ENCODE assay signal across 8 mouse cellular contexts in the genomic region with DNA sequence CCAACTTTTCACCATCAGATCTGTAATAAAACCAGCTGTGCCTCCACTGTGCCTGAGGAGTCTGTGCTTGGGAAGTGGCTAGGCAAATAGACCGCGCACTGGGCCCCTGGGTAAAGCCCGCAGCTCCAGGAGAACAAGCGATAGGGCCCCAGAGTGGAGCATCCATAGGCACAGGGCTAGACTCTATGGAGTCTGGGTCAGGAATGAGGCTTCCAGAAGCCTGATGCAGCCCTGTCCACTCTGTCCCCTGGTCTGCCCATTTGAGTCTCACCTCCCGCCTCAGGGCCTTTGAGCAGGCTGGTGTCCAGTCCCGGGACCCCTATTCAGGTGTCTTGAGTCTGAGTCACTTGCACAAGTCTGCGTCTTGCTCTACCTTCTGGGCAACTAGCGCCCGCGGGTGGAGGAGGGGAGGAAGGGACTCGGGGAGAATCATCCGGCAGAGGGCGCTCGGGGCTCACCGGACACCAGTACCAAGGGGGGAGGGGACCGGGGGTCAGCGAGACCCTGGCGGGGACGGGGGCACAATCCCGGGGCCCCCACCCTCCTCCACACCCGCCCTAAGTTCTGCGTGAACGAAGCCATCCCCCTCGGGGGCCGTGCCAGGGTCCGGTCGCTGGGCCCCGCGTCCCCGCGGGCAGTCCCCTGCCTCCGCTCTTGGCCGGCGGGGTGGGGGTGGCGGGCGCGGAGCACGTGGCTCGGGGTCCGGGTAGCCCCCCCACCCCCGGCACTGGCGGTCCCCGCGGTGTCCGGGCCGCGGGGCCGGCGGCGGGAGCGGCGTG. TPM values are rescaled to one million over a fixed set of nuclear protein-coding genes. Genes with fewer than 3 reads are reported as not detected.
A peak's percentile ranks its signal among the peaks of the same experiment; 100 is the strongest.
DNase-seq lines count a peak whose midpoint lies in the region; ATAC-seq and TF ChIP-seq lines count a peak whose summit lies in the region.

A gene (plus strand): TSS at position 509 of the 779 bp plus-strand sequence.

- H3K4me3 ChIP-seq in intestine, postnatal 0 days (ENCODE audit: low read depth, low read length) = peak within 1 kb of the TSS; percentile 51
- H3K4me3 ChIP-seq in midbrain, embryonic 10.5 days = peak within 1 kb of the TSS; percentile 82
- peak within 1 kb of the TSS; percentile 43 for H3K4me3 ChIP-seq in small intestine, adult 2 months (ENCODE audit: low read depth, low read length)

- no peak within 1 kb of the TSS for H3K27ac ChIP-seq in intestine, postnatal 0 days (ENCODE audit: low read depth, low read length)
- H3K27ac ChIP-seq in midbrain, embryonic 10.5 days (replicated peaks) = peak within 1 kb of the TSS; percentile 92
- H3K27ac ChIP-seq in small intestine, adult 2 months (ENCODE audit: insufficient read depth, low read depth, low read length) = no peak within 1 kb of the TSS

- no peak for TF ChIP-seq POLR2A in small intestine, adult 2 months (IDR thresholded peaks at IDR 0.05; ENCODE audit: low read depth, low read length)

- DNase-seq in adrenal gland, adult (ENCODE audit: inconsistent age in 2 of 2, low spot score in 1 of 2) = peak; percentile 91 to 97
- peak; percentile 87 for DNase-seq in embryo, embryonic 10 days (ENCODE audit: low spot score)
- DNase-seq in gastrocnemius, postnatal 36 days = peak; percentile 73 to 76
- peak; percentile 81 to 86 for DNase-seq in left cerebral cortex, postnatal 36 days (ENCODE audit: low spot score in 2 of 2)
- peak; percentile 93 for DNase-seq in midbrain, embryonic 10.5 days (ENCODE audit: low spot score)

- peak within 1 kb of the TSS; percentile 37 for H3K9ac ChIP-seq in intestine, postnatal 0 days (ENCODE audit: low read depth, low read length)

- peaks cover 26% of the 10 kb centered on the region for H3K27me3 ChIP-seq in intestine, postnatal 0 days (replicated peaks; ENCODE audit: control insufficient read depth, insufficient read depth, low read length)
- H3K27me3 ChIP-seq in midbrain, embryonic 10.5 days (ENCODE audit: low read depth, poor library complexity, severe bottlenecking) = peaks cover 73% of the 10 kb centered on the region
- 0 out of 2 replicates have a peak, but pooled peaks cover 8% of the 10 kb centered on the region for H3K27me3 ChIP-seq in small intestine, adult 2 months (ENCODE audit: control insufficient read depth, insufficient read depth, low read length)

- under 1% methylated on average over 30 of the region's 52 CpGs for WGBS in intestine, postnatal 0 days
- 3% methylated on average over 50 of the region's 52 CpGs for WGBS in midbrain, embryonic 10.5 days
- 4% methylated on average over 46 of the region's 52 CpGs for WGBS in small intestine, adult 2 months

- no peaks in the 10 kb centered on the region for H3K9me3 ChIP-seq in intestine, postnatal 0 days (ENCODE audit: control insufficient read depth)
- H3K9me3 ChIP-seq in midbrain, embryonic 10.5 days (replicated peaks) = no peaks in the 10 kb centered on the region

- H3K4me1 ChIP-seq in intestine, postnatal 0 days (replicated peaks; ENCODE audit: control insufficient read depth, insufficient read depth, low read length) = peaks cover 2% of the 10 kb centered on the region; the same call in 1 of the 2 replicates
- peaks cover 33% of the 10 kb centered on the region for H3K4me1 ChIP-seq in midbrain, embryonic 10.5 days
- H3K4me1 ChIP-seq in small intestine, adult 2 months (ENCODE audit: control insufficient read depth, insufficient read depth, insufficient read length, low read length) = peaks cover 16% of the 10 kb centered on the region

- H3K36me3 ChIP-seq in intestine, postnatal 0 days (ENCODE audit: control insufficient read depth, insufficient read depth) = peaks cover 36% of the 10 kb centered on the region
- peaks cover 6% of the 10 kb centered on the region for H3K36me3 ChIP-seq in midbrain, embryonic 10.5 days
- H3K36me3 ChIP-seq in small intestine, adult 2 months (ENCODE audit: control insufficient read depth, insufficient read depth, low read length) = peaks cover 48% of the 10 kb centered on the region

- peak; percentile 91 for TF ChIP-seq CTCF in intestine, postnatal 0 days (IDR thresholded peaks at IDR 0.05; ENCODE audit: low read depth)
- TF ChIP-seq CTCF in small intestine, adult 2 months (IDR thresholded peaks at IDR 0.05; ENCODE audit: extremely low read depth, insufficient read length, insufficient replicate concordance, low read depth, low read length) = peak; percentile 77

- H3K4me2 ChIP-seq in intestine, postnatal 0 days (replicated peaks; ENCODE audit: low read depth) = peak within 1 kb of the TSS; percentile 99

- intact Hi-C loops in gastrocnemius, postnatal 36 days (cut with DNase I) = loop anchor here (1.0 to 5.0 kb wide), 3 partner anchors 51 to 231 kb away; no protein-coding TSS in a partner anchor
- intact Hi-C loops in left cerebral cortex, postnatal 36 days (cut with DNase I) = loop anchor here (2.0 kb wide), 1 partner anchor 50 kb away; no protein-coding TSS in a partner anchor

- ATAC-seq in intestine, postnatal 0 days = peak; percentile 50
- ATAC-seq in monocyte, adult 5-6 weeks (replicated peaks; ENCODE audit: insufficient number of reproducible peaks, low FRiP score, low TSS enrichment, poor library complexity, severe bottlenecking) = no peak

RNA-seq across cellular contexts. Expression of the gene that starts here (rescaled TPM):
- total RNA-seq in gastrocnemius, postnatal 36 days (2021) = under 1 TPM in 1 of 2 experiments, not detected in 1; 0.52 TPM
- 1.0 and 1.3 TPM in 2 replicates for polyA plus RNA-seq in intestine, postnatal 0 days (2015; fragmentation: Nextera tagmentation; extraction: Ambion mirVana)
- 10 to 100 TPM; 60.4 to 67.1 TPM for total RNA-seq in left cerebral cortex, postnatal 36 days (2021)
- polyA plus RNA-seq in midbrain, embryonic 10.5 days (2016; fragmentation: Nextera tagmentation; extraction: Ambion mirVana) = 16.3 and 17.0 TPM in 2 replicates
- 0.44 and 0.72 TPM in 2 replicates for polyA plus RNA-seq in small intestine, adult 2 months (2012; rRNA removed)
- not detected in 3 replicates for total RNA-seq in monocyte, adult 5-6 weeks (2017)

Comparison
In these comparisons a context has a peak if more than half of its experiments do, and no peak if none do; other contexts are left out.
1. RNA of the gene that starts here (total RNA-seq): 60.4 to 67.1 TPM in left cerebral cortex, postnatal 36 days; 0.52 TPM in gastrocnemius, postnatal 36 days and not detected in monocyte, adult 5-6 weeks; every median in the first group is over 10 times any median in the second.
2. Peak in DNase-seq in gastrocnemius, postnatal 36 days; RNA of the gene not detected or under 1 TPM.
3. Peak in every context shown above with its lines, with median percentiles within 50 percentile points of each other: DNase-seq and H3K4me3 ChIP-seq.